Mouse (Mus musculus) megakaryocyte-erythroid progenitor cell, adult 5-6 weeks (primary cell): ENCODE data around the gene Psmd9. TPM values are rescaled to one million over a fixed set of nuclear protein-coding genes. Genes with fewer than 3 reads are reported as not detected.
A peak's percentile ranks its signal among the peaks of the same experiment; 100 is the strongest.
"Not testable (repeated sequence)": the region's sequence is repeated elsewhere in the genome, so short reads cannot be mapped to it uniquely, and the experiment has no call there.

ENCODE experiments used
- ATAC-seq: replicated peaks from 2 replicates; pipeline ENCODE4 v1.8.0; 2016; ENCODE audit warnings: mild to moderate bottlenecking, inconsistent platforms; ENCODE audit not compliant: severe bottlenecking, poor library complexity, low FRiP score, low TSS enrichment
- total RNA-seq, 2 experiments: library from RNA; stranded (forward) in 1 of 2; stranded (reverse) in 1 of 2; fragments of 200-1000, 215-1000 nt in 1 of 2; fragments of >200 nt in 1 of 2; fragmentation: Nextera tagmentation in 1 of 2; gene quantifications; 2 replicates each; pipeline ENCODE4 v1.2.3; 2014 to 2017

Gene Psmd9
- total RNA-seq, 2 experiments from 2014 or later, result 36.0 to 96.1 TPM

DNA sequence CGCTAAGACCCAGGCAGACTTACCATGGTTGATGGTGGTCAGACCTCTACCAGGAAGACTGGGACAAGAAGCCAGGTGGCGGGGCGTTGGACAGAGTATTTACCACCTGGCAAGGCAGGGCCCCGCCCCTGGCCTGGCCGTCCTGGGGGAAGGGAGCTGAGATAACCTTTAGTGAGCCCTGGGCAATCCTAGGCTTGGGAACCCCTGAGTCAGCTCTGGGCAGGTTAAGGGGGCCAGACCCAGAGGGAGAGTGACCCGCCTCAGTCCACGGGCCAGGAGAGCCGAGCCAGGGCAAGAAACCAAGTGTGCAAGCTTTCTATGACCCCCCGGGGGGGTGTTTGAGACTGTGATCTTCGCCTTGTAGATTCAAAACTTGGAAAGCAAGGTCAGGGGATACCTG lies 13.4 kb downstream of the Psmd9 start, which contains the start of gene Hpd:
Gene Hpd (minus strand): TSS at position 77 of the 400 bp plus-strand sequence.
- 0 out of 2 replicates have a peak, but pooled peaks have one; percentile 21 for ATAC-seq

DNA sequence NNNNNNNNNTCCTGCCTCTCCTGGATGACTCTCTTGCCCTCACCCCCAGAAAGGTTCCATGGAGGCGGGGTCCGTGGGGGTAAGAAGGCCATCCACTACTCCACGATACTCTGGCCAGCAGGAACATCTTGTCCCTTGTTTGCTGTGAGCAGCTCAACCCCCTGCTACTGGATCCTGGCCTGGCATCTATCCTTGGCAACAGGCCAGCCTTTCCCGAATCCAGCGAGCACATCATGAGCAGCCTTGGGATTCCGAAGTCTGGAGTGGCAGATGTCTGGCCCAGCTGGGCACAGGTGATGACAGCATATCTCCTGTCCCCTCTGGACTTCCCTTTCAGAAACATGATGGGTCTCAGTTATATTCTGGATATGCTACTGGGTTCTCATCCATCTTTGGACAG lies 16.8 kb downstream of the Psmd9 start:
- no peak for ATAC-seq

- no peak for ATAC-seq
Observed at GRCm38 (mm10) chr5:123187306-123187705, 18.1 kb downstream of the Psmd9 start.

GRCm38 (mm10) chr5:123190912-123191311 lies 21.7 kb downstream of the Psmd9 start:
- no peak for ATAC-seq

DNA sequence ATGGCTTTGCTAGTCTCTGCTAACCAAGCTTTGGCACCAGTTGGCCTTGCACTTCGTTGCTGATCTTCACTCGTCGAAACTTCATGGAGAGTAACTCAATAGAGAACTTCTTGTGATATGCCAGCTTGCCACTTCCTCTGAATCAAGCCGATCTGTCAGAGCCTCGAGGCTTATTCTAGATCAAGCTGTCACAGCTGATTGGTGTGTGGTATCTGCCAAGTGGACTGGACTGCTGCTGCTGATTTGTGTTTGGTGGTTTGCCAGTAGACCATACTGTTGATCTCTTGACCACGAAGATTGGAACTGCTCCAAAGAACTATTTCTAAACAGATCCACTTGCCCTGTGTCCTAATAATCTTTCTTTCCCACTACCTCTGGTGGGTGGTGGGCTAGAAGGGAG lies 22.2 kb downstream of the Psmd9 start:
- 0 out of 2 replicates have a peak, but pooled peaks have one; percentile 25 for ATAC-seq

DNA sequence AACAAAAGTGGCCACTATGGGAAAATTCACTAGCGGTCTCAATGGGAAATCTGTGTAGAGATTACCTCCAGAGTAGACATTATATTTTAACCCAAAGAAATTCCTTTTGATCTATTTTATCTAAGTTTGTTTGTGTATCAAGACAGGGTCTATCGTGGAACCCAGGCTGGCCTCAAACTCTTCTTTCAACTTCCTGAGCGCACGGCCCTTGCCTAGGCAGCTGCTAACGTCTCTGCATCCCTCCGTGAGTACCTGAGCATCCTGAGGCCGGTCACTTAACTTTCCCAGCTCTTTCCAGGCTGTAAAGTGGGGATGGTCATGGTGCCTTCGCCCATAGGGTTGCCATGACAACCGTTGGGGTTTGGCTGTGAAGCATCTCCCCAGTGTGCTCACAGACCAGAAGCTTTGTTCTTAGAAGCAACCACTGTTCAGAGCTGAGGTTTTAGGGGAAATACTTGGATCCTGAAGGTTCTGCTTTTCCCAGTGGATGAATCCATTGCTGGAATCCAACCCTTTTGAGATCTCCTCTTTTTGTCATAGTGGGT lies 23.5 kb downstream of the Psmd9 start:
- ATAC-seq, result no peak

GRCm38 (mm10) chr5:123193436-123193835 lies 24.2 kb downstream of the Psmd9 start:
- peak; percentile 88 for ATAC-seq

DNA sequence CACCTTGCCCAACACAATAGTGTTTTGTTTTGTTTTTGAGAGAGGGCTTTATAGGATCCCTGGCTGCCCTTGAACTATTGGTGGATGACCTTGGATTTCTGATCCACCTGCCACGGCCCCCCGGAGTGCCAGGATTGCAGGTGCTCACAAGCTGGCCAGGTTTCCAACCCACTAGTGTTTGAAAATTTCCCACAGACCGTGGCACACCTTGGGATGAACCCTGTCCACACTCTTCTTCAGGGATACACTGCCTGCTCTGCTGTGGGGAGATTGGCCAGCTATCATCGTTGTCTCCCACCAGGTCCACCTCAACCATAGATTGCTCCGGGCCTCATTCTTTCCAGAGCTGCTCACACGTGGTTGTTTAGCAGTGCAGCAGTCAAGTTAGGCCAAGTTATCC lies 25.6 kb downstream of the Psmd9 start:
- ATAC-seq, result no peak

GRCm38 (mm10) chr5:123195500-123196000 lies 26.3 kb downstream of the Psmd9 start:
- no peak for ATAC-seq

- no peak for ATAC-seq
Observed at GRCm38 (mm10) chr5:123196746-123197145, 27.5 kb downstream of the Psmd9 start.

GRCm38 (mm10) chr5:123198523-123198922 lies 29.3 kb downstream of the Psmd9 start:
- no peak for ATAC-seq

DNA sequence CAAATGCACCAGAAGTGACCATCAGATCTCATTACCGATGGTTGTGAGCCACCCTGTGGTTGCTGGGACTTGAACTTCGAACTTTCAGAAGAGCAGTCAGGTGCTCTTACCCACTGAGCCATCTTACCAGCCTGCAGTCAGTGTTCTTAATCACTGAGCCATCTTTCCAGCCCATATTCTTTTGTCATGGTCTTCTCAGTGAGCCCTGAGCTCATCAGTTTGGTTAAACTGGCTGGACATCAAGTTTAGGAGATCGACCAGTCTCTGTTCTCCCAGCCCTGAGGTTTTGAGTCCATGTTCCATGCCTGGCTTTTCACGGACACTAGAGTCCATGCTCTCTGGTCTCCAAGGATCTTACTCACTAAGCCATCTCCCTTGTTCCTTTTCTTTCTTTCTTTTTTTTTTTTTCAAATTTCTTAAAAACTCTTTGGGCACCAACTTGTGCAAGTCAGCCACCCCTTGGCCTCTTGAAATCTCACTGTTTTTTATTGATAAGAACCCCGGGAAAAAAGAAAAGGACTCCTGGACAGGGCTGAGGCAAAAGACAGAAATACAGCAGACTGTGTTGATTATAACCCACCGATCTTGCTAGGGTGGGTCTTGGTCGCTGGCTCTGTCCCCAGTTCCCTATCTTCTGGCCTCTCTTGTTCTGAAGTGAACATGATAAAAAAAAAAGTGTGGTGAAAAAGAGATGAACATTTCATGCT lies 31.8 kb downstream of the Psmd9 start:
- ATAC-seq, result peak; percentile 92

GRCm38 (mm10) chr5:123201523-123201892 lies 32.3 kb downstream of the Psmd9 start:
- peak; percentile 32; the same call in 1 of the 2 replicates for ATAC-seq

- ATAC-seq, result peak; percentile 43
Observed at GRCm38 (mm10) chr5:123201987-123202386, 32.8 kb downstream of the Psmd9 start.

DNA sequence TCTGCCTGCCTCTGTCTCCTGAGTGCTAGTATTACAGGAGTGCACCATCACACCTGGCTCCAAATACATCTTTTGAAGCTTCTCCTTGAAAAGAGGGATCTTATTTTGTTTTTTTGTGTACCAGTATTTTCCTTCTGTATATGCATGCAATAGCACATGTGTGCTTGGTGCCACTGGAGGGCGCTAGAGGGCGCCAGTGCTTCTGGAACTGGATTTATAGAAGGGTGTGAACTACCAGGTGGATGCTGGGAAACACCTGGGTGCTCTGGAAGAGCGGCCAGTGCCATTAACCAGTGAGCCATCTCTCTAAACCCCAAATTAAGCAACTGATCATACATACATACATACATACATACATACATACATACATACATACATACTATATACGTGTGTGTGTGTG lies 33.6 kb downstream of the Psmd9 start:
- ATAC-seq, result not testable (repeated sequence)

DNA sequence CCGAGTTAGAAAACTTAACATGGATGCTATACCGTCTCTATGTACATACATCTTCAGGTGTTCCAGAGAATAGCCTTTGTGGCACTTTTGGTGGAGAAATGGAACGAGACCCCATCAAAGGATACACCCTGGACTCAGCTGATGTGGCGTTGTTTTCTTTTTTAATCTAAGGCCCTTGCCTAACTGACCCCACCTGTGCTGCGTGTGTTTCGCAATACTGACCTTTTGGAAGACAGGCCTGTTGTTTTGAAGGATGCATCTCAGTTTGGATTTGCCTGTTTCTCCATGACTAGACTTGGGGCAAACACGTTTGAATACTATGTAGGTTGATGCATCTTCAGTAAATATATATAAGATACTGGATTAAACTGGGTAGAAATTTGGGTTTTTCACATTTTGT lies 34.4 kb downstream of the Psmd9 start:
- not testable (repeated sequence) for ATAC-seq

- ATAC-seq, result peak; percentile 95
Observed at GRCm38 (mm10) chr5:123222346-123223050, 53.3 kb downstream of the Psmd9 start.

- ATAC-seq, result peak; percentile 82
Observed at GRCm38 (mm10) chr5:123223051-123223410, 53.8 kb downstream of the Psmd9 start.

- not testable (repeated sequence) for ATAC-seq
Observed at GRCm38 (mm10) chr5:123223861-123224260, 54.6 kb downstream of the Psmd9 start.

DNA sequence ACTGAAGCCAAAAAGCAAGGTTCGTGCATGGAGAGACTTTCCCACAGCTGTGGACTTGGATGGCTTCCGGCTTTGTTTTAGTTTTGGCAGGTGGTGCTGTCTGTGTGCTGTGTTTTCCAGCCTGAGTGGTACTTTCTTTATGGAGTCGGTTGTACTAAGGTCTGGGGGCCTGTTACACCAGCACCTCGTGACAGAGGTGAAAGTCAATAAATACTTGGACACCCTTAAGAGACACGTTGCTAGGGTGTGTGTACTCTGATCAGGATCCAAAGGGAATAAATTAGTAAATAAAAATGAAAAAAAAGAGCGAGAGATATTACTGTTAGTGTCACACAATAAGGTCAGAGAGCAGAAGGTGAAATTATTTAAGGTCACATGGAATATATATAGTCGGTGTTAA lies 57.6 kb downstream of the Psmd9 start:
- ATAC-seq, result no peak
